Mouse (Mus musculus) neutrophil, adult 59 days (primary cell): ENCODE results near the gene Ndc80. TPM values are rescaled to one million over a fixed set of nuclear protein-coding genes. Genes with fewer than 3 reads are reported as not detected.

Experiments used
- total RNA-seq, 2 experiments: library from RNA; stranded (reverse); gene quantifications; 1 replicate in 1 of 2; 2 replicates in 1 of 2; pipeline ENCODE4 v1.2.4; 2023

The Ndc80 gene
- total RNA-seq, result 10 to 100 TPM; 29.2 to 33.0 TPM

GRCm38 (mm10) chr17:71526711-71527564, at the start of gene Ndc80:
TSS of gene Ndc80 (minus strand) at chr17:71526857.

GRCm38 (mm10) chr17:71551757-71552451, 25.2 kb upstream of the Ndc80 start, which contains the start of gene Spdya:
TSS of gene Spdya (plus strand) at chr17:71552061.

DNA sequence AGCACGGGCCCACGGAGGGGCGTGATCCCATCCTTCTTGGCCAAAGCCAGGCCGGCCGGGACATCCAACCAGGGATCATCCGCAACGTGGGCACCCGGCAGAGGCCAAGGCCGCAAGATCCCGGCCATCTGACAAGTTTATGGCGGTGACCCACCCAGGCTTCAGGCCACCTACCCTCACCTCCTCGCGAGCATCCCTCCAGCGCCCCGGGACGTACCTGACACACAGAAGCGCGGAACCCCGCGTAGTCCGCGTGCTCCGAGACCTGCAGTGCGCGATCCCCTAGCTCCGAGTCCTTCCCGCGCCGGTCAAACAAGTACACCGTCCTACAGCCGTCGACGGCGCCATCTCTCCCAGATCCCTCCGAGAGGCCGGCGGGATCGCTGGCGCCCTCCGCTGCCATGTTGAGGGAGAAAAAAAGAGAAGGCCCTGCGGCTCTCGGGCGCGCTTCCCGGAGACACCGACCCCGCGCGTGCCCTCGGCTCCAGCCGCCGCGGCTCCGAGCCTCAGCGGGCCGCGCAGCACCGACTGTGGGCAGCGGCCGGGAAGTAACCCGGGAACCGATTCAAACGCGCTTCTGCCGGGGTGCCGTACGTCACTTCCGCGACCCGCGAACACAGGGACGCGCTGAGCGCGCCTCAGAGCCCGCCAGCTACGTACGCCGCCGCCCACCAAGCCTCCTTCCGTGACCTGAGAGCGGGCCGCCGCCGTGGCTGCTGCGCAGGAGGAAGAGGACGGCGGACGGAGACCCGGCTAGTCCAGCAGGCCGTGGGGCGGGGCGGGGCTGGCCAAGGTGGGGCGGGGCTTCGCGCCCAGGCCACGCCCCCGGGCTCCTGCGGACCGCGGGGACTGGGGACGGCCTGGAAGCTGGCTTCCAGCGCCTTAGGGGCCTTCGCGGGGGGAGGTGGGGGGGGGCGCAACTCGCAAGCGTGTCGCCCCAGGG, 51.6 kb downstream of the Ndc80 start, which contains the start of gene Smchd1:
Gene Smchd1, minus strand, starts transcription at position 582 of the 943 bp plus-strand sequence.

DNA sequence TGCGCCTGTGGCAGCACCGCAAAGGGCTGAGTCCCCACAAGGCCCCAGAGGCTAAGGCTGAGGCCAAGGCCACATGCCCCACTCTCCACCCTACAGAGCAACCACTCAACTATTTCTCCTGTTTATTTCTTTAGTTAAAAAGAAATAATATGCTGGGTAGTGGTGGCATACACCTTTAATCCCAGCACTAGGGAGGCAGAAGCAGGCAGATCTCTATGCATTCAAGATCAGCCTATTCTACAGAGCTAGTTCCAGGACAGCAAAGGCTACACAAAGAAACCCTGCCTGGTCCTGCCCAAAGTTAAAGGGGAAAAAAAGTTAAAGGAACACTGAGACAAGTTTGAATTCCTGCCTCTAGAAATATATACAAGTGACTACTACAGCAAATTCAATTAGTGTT, 66.8 kb downstream of the Ndc80 start, which contains the start of gene Gm4707:
Gene Gm4707, minus strand, starts transcription at position 101 of the 400 bp plus-strand sequence.

Other genes starting within 250 kb of the Ndc80 start
- 100 to 1,000 TPM; 194 to 277 TPM for gene Emilin2, start 214.9 kb downstream of the Ndc80 start, total RNA-seq
- gene Gm4707, start 66.9 kb downstream of the Ndc80 start, total RNA-seq, result 10 to 100 TPM; 12.7 to 13.2 TPM
- gene Smchd1, start 51.5 kb downstream of the Ndc80 start, total RNA-seq, result 10 to 100 TPM; 76.3 to 81.9 TPM
- gene Spdya, start 25.2 kb upstream of the Ndc80 start, total RNA-seq, result not detected
- 10 to 100 TPM; 24.5 to 27.9 TPM for gene Wdr43, start 89.0 kb upstream of the Ndc80 start, total RNA-seq
- gene Togaram2, start 146.4 kb upstream of the Ndc80 start, total RNA-seq, result not detected
- gene Pcare, start 226.0 kb upstream of the Ndc80 start, total RNA-seq, result not detected
- not detected for gene Clip4, start 241.6 kb upstream of the Ndc80 start, total RNA-seq